Mouse (Mus musculus): ENCODE data around the gene Zfp963. TPM values are rescaled to one million over a fixed set of nuclear protein-coding genes. Genes with fewer than 3 reads are reported as not detected.
"Not testable (repeated sequence)": the region's sequence is repeated elsewhere in the genome, so short reads cannot be mapped to it uniquely, and the experiment has no call there.

The Zfp963 gene
- total RNA-seq, 2 experiments from 2014 or later: 4.0 to 4.3 TPM

DNA sequence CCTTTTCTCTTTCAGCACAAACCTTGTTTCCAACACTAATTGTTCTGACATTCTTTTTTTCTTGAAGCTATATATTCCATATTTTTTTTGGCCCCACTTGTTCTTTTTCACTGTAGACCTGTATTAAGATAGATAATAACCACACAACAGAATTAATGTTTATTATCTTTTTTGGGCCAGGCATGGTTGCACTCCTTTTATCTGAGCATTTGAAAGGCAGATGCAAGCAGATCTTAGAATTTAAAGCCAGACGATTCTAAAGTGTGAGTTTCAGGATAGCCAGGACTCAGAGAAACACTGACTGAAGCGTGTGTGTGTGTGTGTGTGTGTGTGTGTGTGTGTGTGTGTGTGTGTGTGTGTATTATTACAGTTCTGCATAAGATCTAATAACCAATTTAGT is 2.7 kb upstream of the Zfp963 start:
- intact Hi-C loops (cut with DNase I): no loop called here
- no peak for DNase-seq (ENCODE audit: low spot score in 2 of 2)

DNA sequence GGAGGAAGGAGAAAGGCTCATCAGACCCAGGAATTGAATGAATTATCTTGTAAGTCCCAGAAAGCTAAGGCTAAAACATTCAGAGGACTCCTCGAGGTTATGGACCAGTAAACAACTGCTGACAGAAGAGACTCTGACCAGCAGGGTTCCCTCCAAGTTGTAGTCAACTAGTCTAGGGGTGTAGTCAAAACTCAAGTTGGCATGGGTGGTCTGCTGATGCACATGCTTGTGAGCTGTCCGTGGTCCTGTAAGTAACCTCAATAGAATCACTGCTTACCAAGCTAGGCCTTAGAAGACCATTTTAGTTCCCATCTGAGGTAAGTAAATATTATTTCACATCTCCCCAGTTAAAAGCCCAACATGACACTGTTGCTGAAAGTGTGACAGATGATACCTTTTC is 8.5 kb downstream of the Zfp963 start:
- intact Hi-C loops (cut with DNase I): no loop called here
- no peak for DNase-seq (ENCODE audit: low spot score in 2 of 2)

DNA sequence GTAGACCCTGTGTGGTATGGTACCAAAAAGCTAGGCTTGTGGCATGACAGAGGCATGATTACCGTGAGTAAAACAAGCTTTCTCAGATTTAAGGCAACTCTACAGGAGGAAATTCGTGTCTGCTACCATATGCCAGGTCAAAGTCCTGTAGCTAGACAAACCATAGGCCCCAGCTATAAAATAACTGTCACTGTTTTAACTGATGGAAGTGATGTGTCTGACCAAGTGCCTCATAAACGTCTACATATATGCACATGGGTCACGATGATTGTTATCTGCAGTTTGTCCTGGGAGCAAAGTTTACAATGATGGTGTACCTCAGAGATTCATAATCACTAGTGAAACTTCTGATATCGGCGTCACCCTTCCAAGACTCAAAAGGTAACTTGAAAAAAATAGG is 9.0 kb downstream of the Zfp963 start:
- intact Hi-C loops (cut with DNase I): no loop called here
- DNase-seq (ENCODE audit: low spot score in 2 of 2): no peak

DNA sequence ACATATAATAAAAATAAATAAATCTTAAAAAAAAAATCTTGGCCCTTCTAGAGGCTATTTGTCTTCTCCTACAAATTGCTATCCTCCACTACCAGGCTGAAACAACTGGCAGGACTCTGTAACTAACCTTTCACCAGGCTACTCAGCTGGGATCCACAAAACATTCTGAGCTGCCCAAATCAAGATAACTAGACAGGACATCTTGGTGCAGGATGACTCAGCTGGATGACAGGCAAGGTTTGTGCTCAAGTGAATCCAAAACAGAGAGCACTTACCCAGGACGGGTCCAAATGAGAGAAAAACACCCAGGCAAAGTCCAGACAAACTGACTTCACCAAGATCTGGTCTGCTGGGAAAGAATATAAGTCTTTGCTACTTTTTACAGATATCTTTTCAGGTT is 14.3 kb downstream of the Zfp963 start:
- intact Hi-C loops (cut with DNase I): no loop called here
- DNase-seq (ENCODE audit: low spot score in 2 of 2): no peak

DNA sequence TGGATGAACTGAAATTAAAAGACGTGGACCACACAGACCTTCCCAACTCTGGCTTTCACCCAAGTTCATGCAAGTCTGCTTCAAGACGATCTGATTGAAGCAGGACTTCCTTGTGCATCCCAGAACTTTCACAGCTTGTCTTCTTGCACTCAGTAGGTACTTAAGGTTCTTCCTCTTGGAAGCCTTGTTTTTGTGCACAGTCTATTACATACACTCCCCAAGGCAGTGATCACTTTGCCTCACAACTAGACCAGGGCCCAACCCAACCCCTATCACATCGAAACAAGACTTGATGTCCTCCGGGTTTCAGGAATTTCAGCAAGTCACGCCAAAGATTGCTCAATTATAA is 32.6 kb downstream of the Zfp963 start:
- intact Hi-C loops (cut with DNase I): loop anchor here (1.0 to 2.0 kb wide), 2 partner anchors 32 to 62 kb away; partner anchors contain the start of genes Zfp963 and Zfp964
- no peak for DNase-seq (ENCODE audit: low spot score in 2 of 2)

DNA sequence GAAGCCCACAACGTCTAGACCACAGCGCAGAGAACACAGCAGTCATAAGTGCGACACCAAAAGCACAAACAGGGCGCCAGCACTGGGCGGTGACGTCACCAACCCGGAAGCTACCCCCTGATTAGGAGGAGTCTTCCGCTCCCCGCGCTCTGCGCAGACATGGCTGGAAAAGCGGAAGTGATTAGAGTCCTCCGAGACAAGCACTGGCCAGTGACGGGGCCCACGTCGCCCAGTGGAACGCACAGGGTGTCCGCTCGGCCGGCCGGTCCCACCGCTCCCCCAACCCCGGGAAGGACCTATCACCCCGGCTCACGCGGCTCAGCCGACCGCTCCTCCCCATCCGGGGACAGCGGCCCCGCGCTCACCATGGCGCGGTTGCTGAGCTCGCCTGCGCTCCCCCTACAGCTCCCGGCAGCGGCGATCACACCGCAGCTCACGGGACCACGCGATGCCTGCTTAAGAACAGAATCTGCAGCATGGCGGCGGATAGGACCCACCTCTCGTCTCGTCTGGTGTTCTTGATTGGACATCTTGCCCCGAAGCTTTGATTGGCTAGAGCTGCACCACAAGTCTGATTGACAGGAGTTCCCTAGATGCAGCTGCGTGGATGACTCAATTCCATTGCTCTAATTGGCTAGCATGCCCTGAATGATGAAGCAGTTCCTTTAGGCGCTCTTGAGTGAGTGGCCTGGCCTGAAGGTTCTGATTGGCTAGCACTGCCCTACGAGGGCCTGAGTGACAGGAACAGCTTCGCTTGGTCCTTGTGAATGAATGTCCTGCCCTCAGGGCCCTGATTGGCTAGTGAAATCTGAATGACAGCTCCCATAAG is 33.2 kb downstream of the Zfp963 start:
- peak; percentile 93 to 100 for DNase-seq (ENCODE audit: low spot score in 2 of 2)
- intact Hi-C loops (cut with DNase I): loop anchor here (1.0 to 2.0 kb wide), 3 partner anchors 33 to 91 kb away; partner anchors contain the start of genes Zfp868, Zfp963 and Zfp964

DNA sequence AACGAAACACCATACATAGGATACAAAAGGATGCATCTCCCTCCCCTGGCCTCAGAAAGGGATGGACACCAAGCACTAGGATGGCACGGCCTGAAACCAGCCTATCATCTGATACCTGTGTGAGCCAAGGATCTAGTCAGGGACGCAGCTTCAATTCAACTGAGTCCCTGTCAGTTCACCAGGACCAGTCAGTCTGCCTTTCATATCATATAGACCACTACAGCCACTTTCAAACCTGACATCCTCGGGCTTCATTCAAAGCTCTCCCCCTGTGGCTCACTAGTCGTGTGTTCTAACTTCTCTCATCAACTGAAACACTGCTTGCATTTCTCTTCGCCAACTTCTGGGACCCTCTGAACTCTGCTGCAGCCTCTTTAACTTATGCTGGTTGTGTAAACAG is 34.4 kb downstream of the Zfp963 start:
- intact Hi-C loops (cut with DNase I): no loop called here

DNA sequence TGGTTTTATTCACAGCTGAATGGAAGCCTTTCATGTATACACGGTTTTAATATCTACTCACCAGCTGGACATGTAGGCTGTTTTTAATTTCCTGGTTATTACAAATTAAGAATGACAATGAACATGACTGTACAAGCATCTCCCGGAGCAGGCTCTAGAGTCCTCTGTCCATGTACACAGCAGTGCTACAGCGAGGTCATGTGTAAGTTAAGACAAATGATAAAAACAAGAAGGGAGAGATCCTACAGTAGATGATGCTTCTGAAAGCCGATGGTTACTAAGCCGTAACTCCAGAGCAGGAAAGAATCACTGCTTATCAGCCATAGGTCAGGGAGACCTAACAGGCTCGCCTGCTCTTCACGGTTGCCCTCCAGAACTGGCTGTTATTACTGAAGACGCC is 36.3 kb downstream of the Zfp963 start:
- intact Hi-C loops (cut with DNase I): no loop called here
- DNase-seq (ENCODE audit: low spot score in 2 of 2): no peak

More for the DNA sequence above, 34.4 kb downstream of the Zfp963 start:
- no peak for DNase-seq (ENCODE audit: low spot score in 2 of 2)

DNA sequence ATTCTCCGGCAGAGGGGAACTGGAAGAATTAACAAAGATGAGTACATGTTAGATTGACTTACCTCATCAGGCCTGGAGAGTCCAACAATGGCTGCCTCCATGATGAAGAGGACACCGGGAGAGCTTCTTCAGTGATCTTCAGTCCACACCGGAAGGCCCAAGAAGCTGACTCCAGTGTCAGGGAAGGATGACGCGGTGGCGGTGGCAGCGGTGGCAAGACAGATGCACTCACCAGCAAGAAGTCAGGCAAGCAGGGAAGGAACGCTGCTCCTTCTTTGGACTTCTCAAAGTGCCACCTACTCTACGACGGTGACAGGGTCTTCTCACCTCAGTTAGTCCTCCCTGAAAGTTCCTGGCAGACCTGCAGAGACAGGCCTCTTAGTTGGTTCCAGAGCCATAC is 39.1 kb downstream of the Zfp963 start, which contains the start of gene Zfp869:
Gene Zfp869 (minus strand): TSS at position 101 of the 400 bp plus-strand sequence.
- DNase-seq (ENCODE audit: low spot score in 2 of 2); intact Hi-C loops (cut with DNase I): not testable (repeated sequence)

DNA sequence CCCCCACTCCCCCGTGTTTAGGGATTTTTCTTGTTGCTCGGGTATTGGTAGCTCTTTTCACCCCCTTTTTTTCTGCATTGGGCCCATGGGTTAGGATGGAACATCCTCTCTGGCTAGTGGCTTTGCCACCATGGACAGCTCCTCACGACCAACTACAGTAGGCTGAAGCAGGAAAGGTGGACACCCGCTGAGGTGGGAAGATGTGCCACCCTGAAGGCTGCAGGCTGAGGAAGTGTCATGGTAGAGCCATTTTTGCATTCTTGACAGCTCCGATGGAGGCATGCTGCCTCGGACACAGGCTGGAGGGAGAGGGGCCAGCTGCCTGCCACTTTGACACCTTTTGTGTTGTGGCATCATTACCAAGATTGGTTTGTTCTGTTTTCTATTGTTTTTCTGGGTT is 48.0 kb downstream of the Zfp963 start:
- intact Hi-C loops (cut with DNase I): no loop called here
- DNase-seq (ENCODE audit: low spot score in 2 of 2): no peak

Other genes with a start within 250 kb of the Zfp963 start
- gene Gm7697, start 227.0 kb downstream of the Zfp963 start, total RNA-seq (2021): not detected
- 10 to 100 TPM; 16.2 to 19.2 TPM for gene Zfp868, start 124.4 kb downstream of the Zfp963 start, total RNA-seq (2021)
- gene Zfp964, start 95.5 kb downstream of the Zfp963 start, total RNA-seq (2021): 1 to 10 TPM; 3.1 to 4.9 TPM
- gene Zfp869, start 39.2 kb downstream of the Zfp963 start, total RNA-seq (2021): 10 to 100 TPM; 18.3 to 18.7 TPM
- 1 to 10 TPM in 1 of 2 experiments, under 1 TPM in 1; 0.73 to 1.1 TPM for gene Gm20422, start 24.9 kb upstream of the Zfp963 start, total RNA-seq (2021)
- 10 to 100 TPM; 36.4 to 40.1 TPM for gene Atp13a1, start 41.2 kb upstream of the Zfp963 start, total RNA-seq (2021)
- gene Zfp866, start 41.2 kb upstream of the Zfp963 start, total RNA-seq (2021): 10 to 100 TPM; 28.9 to 31.8 TPM
- gene Gmip, start 58.7 kb upstream of the Zfp963 start, total RNA-seq (2021): 10 to 100 TPM in 1 of 2 experiments, 1 to 10 TPM in 1; 9.4 to 17.9 TPM
- gene Lpar2, start 72.5 kb upstream of the Zfp963 start, total RNA-seq (2021): under 1 TPM; 0.48 to 0.60 TPM
- 10 to 100 TPM; 16.9 to 17.4 TPM for gene Pbx4, start 82.5 kb upstream of the Zfp963 start, total RNA-seq (2021)
- gene Cilp2, start 137.7 kb upstream of the Zfp963 start, total RNA-seq (2021): 1 to 10 TPM in 1 of 2 experiments, under 1 TPM in 1; 0.76 to 1.1 TPM
- gene Tssk6, start 152.2 kb upstream of the Zfp963 start, total RNA-seq (2021): under 1 TPM; 0.53 to 0.66 TPM
- gene Ndufa13, start 152.6 kb upstream of the Zfp963 start, total RNA-seq (2021): 100 to 1,000 TPM; 153 to 154 TPM
- gene Yjefn3, start 152.7 kb upstream of the Zfp963 start, total RNA-seq (2021): 10 to 100 TPM; 21.6 to 23.7 TPM
- gene Gatad2a, start 246.4 kb upstream of the Zfp963 start, total RNA-seq (2021): 10 to 100 TPM; 24.0 to 27.9 TPM

Measured in left cerebral cortex, postnatal 25 days (tissue).